Mouse (Mus musculus): ENCODE data around the gene Spc24.
"Not testable (repeated sequence)": the region's sequence is repeated elsewhere in the genome, so short reads cannot be mapped to it uniquely, and the experiment has no call there.

Gene Spc24

DNA sequence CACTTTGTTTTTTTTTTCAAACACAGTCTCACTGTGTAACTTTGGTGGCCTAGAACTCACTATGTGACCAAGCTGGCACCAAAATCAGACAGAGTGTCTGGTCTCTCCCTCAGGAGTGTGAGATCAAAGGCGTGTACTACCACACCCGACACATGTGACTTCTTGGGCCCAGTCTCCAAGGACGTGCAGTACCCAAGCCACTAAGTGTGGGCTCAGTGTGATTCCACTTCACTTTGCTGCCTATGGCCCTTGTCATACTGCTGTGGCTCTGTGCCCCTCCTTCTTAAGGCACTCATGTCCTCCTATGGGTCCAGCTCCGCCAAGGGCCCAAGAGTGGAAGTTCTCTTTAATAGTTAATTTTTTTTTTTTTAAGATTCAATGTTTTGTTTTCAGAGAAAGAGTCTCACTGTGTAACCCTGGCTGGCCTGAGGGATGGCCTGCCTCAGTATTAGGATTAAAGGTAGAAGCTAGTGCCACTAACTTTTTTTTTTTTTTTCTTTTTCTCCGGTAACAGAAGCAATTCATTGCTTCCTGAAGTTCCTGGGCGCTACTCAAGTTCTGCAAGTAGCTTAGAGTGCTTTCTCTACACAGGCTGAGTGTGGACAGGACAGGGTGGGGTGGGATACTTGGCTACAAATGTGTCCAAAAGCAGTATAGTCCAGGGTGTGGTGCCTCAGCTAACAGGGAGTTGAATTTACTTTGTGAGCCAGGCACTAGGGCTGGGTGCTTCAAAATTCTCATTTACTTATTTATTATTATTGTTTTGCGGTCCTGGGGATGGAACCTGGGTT is 24.6 kb upstream of the Spc24 start:
- no peak for DNase-seq (ENCODE audit: low spot score)

DNA sequence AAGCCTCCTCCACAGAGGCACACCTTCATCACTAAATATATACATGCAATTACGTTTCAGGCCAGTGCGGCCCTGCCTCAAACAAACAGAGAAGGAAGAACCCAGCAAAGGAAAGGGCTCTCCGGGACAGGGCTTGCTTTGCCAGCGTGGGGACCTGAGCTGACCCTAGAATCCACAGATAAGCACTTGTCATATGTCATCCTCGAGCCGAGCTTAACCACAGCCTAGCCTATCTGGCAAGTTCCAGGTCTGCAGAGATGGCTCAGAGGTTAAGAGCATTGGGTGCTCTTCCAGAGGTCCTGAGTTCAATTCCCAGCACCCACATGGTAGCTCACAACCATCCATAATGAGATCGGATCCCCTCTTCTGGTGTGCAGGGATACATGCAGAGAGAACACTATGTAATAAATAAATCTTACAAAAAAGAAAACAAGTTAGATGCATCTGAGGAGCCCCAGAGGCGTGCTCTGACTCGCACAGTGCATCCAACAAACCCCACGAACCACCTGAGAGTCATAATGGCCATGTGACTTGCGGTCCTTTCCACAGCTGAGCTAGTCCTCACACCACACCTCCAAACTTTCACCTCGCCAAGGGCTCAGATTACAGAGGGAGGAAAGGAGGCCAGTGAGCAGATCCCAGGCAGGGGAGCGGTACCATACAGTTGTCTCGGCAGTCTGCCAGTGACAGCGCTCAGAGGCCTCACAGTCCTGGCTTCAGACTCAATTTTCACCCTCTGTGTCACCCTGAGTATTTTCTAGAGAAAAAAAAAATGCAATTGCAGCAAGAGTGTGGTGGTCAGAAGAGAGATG is 21.8 kb upstream of the Spc24 start:
- no peak for DNase-seq (ENCODE audit: low spot score)

DNA sequence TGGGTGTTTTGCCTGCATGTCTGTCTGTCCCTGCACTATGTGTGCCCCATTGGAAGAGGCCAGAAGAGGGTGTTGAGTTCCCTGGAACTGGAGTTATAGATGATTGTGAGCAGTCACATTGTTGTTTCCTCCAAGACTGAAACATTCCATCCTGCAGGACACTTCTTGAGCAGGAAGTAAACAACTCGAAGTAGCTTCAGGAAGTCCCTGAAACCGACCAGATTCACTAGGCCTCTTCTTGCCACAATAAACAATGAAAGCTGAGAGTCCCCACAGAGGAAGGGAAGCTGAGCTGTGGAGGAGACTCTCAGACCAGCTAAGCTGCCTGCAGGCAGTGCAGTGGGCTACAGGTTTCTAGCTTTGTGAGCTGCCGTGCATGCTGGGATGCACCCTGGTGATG is 17.6 kb upstream of the Spc24 start:
- DNase-seq (ENCODE audit: low spot score) = no peak

DNA sequence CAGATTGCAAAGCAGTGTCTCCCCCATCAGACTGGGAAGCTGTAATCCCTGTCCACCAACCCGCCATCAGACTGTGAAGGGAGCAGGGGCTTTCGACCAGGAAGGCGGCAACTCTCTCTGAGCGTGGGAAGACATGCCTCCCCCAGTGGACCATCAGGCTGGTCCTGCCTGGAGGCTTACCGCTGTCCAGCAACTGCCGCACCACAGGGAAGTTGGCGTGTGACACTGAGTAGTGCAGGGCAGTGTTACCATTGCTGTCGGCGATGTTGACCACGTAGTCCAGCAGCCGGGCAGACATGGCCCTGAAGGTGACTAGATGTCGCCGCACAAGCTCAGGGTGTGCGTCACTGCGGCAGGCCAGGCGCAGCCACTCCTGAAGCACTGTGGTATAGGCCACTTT is 14.2 kb upstream of the Spc24 start:
- DNase-seq (ENCODE audit: low spot score) = no peak

DNA sequence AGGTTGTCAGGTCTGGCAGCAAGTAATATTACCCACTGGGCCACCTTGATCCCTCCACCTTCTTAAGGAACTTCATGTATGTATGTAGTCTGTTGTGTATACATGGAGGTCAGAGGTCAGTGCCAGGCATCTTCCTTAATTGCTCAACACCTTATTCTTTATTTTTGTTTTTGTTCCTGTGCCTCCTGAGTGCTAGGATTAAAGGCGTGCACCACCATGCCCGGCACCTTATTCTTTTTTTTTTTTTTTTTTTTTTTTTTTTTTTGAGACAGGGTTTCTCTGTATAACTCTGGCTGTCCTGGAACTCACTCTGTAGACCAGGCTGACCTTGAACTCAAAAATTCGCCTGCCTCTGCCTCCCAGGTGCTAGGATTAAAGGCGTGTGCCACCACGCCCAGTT is 13.3 kb upstream of the Spc24 start:
- DNase-seq (ENCODE audit: low spot score) = not testable (repeated sequence)

DNA sequence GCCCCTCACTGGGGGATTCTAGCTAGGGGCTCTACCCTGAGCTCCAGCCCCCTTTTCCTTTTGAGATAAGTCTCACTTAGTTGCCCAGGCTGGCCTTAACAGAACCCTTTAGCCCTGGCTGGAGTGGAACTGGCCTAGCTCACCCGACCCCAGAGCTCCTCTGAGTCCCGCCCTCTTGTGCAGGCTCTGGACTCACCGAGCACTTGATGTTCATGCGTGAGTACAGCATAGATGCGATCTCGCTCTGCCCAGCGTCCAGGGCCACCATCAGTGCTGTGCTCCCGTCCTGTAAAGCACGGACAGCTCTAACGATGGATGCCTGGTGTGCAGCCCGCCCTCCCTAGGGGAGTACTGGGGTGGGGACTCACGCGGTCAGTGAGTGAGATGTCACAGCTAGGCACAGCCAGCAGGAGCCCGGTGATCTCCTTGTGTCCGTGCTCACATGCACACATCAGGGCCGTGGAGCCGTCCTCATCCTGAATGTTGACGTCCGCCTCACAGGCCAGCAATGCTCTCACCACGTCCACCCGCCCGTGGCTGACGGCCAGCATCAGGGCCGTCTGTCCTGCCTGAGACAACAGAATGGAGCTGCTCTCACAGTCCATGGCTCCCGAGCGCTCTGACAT is 9.6 kb upstream of the Spc24 start:
- DNase-seq (ENCODE audit: low spot score) = no peak

DNA sequence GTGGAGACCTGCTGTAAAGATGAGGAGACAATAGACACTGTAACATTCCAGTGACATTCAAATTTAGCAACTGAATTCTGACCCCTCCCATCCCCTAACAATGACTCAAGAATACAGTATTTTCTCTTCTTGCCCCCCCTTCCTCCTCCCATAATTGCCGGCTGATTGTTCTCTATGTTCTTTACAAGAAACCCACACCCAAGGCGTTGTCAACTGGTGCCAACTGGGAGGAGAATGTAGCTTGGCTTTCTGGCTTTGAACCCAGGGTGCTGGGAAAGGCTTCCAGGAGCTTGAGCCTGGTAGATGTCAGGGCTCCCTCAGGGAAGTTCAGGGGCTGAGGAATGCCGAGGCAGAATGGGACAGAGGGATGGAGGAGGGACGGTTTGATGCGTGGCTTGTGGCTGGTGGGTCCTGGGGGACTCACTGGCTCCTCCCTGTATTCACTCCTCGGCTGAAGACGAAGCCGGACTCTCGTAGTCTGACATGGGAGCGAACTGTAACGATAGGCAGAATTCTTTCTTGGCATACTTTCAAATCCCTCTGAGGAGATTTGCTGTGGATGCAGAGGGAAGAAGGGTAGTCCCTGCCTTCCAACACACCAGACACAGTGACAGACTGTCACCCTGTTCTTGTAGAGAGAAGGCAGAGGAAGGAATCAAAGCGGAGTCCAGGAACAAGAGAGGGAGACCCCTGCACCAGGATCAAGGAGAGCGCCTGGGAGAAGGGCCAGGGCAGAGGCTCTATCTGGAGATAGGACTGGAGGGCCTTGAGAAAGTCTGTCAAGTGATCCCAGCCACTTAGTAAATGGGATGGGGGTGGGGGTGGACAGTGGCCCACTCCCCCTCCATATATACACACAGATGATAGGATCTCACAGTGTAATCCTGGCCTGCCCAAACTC is 8.7 kb upstream of the Spc24 start:
- DNase-seq (ENCODE audit: low spot score) = no peak

DNA sequence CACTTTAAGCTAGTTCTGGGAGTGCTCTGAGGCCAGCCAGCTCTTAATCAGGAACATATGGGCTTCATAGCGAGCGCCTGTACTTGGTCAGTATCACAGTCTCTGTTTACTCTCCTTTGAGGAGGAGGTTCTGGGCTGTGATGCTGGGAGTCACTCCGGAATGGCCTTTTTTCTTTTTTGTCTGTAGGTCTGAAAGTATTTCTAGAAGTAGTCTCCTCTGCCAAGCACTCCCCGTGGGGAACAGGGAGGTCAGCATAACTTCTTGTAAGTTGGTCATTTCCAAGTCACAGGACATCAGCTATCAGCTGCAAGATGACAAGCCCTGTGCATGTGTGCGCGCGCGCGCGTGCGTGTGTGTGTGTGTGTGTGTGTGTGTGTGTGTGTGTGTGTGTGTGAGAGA is 7.8 kb upstream of the Spc24 start:
- DNase-seq (ENCODE audit: low spot score) = peak; percentile 70

DNA sequence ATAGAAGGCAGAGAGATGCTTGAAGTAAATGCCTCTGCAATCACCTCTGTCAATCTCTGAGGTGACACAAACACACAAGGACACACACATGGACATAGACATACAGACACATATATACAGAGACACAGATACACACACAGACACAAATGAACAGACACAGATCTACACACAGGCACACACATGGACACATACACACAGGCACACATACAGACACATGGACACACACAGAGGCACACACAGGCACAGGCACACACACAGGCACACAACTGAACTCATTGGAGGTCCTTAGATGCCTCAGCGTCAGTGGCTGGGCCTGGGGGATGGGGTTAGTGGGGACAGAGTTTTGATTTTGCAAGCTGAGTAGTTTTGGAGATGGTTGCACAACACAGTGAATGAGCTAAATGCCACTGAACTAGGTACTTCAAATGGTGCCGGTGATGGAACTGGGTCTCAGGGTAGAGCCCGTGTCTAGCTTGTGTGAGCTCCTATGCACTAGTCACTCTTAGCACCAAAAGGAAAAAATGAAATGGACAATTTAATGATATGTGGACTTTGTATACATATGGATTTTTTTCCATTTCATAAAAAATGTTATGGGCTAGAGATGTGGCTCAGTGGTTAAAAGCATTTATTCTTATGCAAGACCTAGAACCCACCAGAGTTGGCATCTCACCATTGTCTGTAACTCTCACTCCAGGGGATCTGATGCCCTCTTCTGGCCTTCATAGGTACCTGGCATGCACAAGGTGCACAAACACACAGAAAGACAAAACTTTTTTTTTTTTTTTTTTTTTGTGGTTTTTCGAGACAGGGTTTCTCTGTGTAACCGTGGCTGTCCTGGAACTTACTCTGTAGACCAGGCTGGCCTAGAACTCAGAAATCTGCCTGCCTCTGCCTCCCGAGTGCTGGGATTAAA is 4.2 kb upstream of the Spc24 start:
- no peak for DNase-seq (ENCODE audit: low spot score)

DNA sequence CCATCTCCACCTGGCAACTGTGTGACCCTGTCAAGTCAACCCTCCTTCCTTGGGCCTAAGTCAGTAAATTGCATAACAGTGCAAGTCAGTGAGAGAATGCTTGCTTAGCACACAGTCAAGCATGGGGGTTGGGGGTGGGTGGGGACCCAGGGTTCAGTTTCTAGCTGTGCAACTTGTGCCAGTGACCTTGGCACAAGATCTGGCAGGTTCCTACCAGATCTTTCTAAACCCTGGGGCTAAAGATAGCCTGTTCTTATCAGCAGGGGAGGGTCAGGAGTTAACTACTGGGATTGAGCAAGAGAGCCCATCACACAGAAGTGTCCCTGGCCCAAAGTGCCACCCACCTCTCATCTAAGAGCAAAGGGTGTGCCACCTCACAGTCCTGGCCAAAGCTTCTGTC is 2.0 kb upstream of the Spc24 start:
- no peak for DNase-seq (ENCODE audit: low spot score)

DNA sequence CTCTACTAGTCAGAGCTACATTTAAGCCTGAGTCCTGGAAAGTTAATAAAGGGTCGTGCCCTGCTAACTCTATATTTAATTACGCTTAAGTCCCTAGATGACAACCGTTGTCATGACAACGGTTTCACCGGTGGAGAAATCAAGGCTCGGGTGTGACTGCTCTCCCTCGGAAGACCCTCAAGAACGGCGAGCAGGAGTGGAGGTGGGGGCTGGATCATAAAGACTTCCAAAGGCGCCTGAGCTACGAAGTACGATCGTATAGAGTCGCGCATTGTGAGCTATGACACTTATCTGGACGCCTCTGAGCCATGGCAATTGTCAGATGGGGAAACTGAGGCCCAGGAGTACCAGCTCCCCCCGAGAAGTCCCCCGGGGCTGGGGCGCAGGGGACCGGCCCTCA is 385 bp downstream of the Spc24 start:
- DNase-seq (ENCODE audit: low spot score) = peak; percentile 54

DNA sequence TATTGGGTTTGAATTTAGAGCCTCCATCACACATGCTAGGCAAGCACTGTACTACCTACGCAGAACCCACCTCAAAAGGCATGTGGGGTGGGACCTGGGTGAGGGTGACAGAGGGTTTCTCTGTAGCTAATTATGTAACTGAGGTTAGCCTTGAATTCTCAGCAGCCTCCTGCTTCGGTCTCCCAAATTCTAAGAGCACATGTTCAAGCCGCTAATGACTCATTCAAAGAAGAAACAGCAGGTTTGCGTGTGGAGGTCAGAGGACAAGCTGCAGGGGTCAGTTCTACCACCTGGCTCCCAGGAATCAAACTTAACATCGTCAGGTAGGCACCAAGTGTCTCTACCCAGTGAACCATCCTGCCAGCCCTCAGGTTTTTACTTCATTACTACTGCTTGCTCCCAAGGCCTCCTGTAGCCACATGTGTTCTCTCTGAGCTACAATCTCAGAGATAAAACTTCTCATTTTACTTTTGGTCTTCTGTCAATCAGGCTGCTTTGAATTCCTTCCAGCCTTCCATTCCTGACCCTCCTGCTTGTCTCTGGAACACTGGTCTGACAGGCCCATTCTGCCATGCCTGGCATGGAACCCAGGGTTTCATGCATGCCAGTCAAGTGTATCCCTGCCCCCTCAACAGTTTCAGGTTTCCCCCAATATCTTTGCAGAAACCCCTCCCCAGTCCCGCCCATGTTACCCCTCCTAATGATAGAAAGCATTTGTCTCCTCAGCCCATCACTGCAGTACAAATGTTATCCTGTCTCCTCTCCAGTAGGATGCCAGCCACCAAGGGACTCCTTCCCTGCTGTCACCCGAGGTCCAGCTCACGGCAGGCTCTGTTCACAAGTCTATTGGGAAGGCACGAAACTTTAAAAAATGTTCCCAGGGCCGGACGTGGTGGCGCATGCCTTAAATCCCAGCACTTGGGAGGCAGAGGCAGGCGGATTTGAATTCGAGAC is 1.2 kb downstream of the Spc24 start:
- DNase-seq (ENCODE audit: low spot score) = no peak

DNA sequence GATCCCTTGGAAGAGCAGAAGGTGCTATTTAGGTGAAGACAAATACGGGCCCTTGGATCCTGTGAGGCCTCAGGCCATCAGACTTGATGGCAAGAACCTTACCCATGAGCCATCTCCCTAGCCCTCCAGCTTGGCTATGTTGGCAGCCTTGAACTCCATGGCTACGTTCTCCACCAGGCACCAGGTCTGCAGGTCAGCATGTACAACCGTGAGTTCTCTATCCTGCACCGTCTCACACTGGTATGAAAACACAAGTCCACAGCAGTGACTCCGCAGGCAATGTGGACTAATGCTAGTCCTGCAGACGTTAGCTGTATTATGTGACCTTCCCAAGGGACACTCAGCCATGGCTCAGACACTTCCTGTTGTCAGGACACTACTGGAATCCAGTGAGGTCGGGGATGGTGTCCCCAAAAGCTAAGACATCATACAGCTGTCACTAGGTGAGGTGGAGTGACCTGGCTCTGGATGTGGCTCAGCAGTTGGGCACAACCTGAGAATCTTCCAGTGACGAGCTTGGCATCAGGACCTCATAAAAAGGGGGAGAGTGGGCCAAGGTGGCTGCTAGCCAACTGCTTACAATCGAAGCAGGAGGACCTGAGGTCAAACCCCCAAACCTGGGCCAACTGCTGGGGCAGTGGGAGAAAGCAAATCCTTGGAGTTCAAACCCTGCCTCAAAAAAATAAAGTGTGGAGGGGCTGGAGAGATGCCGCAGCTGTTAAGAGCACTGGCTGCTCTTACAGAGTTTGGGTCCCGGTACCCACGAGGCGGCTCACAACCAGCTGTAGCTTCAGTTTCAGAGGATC is 5.4 kb downstream of the Spc24 start:
- no peak for DNase-seq (ENCODE audit: low spot score)

DNA sequence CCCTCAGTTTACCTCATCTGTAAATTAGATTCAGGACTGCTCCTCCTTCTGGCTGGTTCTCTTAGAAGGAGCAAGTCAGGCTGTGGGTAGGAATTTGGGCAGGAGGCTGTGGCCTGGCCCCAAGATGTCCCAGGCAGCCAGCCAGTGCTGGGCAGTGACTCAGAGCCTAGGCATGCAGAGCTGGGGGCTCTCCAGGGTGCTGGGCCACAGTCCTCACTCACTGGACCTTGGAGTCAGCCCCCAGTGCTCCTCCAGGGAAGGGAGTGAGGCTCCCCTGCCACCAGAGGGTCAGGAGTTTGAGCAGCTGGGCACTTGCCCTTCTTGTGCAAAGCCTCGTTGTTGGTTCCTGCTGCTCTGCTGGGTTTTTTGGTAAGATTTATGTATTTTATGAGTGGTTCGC is 6.1 kb downstream of the Spc24 start:
- no peak for DNase-seq (ENCODE audit: low spot score)

DNA sequence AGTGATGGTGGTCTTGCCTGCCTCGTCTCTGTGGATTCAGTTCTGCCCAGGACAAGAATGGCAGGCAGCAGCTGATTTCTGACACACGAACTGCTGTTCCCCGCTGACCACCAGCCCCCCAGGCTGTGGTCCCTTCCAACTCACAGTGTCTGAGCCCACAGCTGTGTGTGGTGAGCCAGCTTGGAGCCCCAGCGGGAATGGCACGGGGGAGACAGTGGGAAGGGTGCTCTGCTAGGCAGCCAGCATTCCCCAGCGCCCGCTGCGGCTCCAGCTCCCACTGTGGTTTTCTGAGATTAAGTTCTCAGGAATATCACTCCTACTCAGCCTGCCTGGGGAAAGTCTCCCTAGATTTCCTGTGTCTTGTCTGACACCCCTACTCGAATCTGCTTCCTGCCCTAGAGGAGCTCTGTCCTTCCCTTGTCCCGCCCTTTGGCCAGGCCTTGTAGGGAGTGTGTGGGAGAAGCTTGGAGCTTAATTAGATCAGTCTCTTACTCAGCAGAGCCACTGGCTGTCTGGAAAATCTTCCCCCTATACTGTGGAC is 7.8 kb downstream of the Spc24 start:
- DNase-seq (ENCODE audit: low spot score) = no peak

DNA sequence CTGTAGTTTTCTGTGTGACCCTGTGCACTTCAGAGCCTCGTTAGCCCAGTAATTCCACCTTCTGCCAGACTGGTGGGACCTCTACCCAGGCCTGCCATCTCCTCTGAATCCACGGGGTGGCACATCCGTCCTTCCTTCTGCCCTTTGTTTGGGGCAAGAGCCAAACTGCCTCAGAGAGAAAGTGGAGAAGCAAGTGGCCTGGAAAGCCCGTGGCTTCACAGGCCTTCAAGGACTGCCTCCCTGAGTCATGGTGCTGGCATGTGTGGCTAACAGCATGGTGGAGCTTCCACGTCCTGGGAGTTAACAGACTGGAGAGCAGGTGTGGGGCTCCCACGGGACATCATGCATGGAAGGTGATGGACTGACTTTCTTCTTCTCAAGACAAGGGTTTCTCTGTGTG is 8.8 kb downstream of the Spc24 start:
- DNase-seq (ENCODE audit: low spot score) = no peak

DNA sequence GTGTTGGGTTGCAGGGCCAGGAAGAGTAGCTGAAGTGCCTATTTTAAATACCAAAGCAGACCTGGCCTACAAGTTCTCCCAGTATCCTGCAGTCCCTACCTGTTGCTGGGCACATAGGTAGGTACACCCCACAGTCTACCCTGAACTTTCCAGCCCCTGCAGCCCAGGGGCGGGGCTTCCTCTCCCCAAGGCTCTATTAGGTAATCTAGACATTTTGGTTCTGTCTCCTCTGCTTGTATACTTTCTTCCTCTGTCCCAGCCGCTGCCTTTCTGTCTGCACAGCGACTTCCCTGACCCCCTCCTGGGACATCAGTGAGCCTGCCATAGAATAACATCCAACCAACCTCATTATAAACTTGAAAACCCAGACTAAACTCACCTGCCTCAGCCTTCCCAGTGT is 9.7 kb downstream of the Spc24 start:
- no peak for DNase-seq (ENCODE audit: low spot score)

DNA sequence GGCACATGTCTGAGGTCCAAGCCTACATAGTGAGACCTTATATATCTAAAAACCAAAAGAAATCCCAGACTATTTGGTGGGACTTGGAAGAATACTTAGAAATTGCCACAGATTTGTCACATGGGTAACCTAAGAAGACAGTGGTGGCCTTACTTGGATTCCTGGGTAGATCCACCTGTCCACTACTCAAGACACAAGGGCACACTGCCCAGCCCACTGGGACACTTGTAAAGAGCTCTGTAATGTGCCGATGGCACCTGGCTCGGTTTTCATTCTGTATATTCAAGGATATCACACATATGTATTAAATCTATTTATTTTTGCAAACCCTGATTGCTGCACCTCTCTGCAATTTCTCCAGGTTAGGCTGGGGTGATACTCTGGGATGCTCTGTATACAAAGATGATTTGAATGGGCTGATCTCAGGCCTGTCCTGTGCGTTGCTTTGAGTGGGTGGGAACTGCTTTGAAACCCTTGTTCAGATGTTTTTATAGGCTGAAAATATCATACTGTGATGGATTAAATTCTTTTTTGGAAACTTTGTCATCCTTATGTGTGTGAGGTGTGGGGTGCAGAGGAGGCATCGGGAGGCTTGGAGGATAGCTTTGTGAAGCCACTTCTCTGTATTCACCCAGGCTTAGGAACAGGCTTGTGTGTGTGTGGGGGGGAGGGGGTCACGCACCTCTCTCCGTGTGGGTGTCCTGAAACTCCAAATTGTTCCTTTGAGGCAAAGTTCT is 10.6 kb downstream of the Spc24 start:
- no peak for DNase-seq (ENCODE audit: low spot score)

All from embryo, embryonic 10.5 days (tissue).